Mouse (Mus musculus) spleen, postnatal 10 days (tissue): ENCODE data around the gene Zdhhc22.
A peak's percentile ranks its signal among the peaks of the same experiment; 100 is the strongest.

Experiments
- DNase-seq, 2 experiments: peaks; one replicate each; pipeline ENCODE4 v3.0.0; 2021 to 2022; ENCODE audit warnings: low spot score in 2 of 2

Zdhhc22 gene

DNA sequence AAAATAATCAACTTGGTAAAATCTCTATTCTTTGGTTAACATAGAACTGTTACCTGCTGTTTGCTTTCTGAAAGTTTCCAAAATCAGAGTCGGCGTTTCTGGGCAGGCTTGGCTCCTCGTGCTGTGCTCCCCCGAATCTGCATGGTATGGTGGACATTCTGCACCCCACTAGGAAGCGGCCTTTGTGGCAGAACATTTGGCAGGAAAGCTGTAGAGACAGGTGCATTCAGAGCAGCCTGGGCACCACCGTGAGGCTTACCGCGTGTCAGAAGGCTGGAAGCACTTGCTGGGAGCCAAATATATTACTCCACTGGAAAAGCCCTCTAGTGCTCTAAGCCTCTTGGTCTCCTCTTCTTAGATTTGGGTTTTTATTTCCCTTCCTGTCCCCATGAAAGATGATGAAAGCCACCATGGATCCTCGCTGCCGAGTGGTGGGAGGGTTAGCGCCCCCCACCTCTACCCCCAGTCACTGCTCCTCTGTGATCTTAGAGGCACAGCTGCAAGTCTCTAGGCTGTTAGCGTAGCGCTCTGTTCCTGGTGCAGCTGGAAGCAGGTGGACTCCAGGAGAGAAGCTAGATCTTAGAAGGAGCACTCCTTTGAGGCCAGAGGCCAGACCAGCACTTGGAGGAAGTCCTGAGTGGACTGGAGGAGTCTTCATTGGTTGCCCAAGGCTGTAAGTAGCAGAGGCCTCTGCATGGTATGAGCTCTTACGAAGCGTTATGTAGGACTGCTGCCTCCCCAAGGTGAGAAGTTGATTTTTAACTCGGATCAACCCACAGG is 25.8 kb downstream of the Zdhhc22 start:
- DNase-seq = no peak

DNA sequence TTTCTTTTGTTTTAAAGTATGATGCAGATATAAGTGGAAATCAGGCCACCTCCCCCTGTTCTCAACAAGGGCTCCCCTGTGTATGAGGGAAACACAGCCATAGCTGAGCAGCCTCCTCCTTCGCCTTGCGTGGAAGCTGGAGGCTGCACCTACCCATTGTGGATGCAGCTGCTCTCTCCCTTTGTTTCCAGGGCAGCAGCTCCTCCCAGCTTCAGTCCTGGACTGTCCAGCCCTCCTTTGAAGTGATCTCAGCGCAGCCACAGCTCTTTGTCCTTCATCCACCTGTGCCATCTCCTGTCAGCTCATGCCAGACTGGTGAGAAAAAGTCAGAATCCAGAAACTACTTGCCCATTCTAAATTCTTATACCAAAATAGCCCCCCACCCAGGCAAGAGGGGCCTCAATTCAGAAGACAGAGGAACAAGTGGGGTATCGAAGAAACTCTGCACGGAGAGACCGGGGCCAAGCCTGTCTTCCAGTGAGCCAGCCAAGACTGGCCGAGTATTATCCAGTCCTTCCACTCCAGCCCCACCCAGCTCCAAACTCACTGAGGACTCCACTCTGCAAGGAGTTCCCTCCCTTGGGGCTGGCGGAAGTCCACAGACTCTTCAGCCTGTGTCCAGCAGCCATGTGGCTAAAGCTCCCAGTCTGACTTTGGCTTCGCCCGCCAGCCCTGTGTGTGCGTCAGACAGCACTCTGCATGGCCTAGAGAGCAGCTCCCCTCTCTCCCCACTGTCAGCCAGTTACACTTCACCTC is 28.5 kb downstream of the Zdhhc22 start:
- no peak for DNase-seq

DNA sequence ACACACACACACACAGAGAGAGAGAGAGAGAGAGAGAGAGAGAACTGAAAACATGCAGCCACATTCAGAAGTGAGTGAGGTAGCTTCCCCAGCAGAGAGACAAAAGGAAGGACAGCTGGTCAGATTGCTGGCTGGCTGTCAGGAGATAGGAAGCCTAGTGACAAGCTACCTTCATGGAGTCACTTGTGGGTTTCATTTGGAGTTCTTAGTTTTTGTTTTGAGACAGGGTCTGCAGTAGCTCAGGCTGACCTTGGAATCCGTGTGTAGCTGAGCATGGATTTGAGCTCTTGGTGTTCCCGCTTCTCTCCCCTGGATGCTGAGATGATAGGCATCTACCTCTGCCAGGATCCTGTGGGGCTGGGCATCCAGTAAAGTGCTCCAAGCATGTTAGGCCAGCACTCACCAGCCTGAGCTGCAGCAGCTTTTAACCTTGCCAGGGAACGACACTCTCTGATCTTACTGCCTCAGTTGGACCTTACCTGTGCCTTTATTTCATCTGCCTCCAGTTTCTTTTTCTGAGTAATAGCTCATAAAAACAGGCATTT is 29.4 kb downstream of the Zdhhc22 start:
- DNase-seq = no peak

DNA sequence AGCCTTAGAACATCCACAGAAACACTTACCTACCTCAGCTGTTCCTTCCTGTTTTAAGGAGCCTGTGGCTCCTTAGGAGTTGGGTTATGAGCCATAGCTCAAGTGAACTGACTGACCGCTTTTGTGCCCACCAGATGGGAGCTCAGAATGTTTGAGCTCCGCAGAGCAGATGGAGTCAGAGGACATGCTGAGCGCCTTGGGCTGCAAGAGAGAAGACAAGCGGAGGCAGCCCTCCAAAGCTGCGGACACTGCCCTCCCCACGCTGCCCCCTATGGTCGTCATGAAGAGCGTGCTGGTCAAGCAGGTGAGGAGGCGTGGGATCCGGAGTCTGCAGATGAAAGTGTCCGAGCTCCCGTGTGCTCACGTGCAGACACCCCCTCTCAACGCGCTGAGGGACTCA is 30.1 kb downstream of the Zdhhc22 start:
- no peak for DNase-seq

DNA sequence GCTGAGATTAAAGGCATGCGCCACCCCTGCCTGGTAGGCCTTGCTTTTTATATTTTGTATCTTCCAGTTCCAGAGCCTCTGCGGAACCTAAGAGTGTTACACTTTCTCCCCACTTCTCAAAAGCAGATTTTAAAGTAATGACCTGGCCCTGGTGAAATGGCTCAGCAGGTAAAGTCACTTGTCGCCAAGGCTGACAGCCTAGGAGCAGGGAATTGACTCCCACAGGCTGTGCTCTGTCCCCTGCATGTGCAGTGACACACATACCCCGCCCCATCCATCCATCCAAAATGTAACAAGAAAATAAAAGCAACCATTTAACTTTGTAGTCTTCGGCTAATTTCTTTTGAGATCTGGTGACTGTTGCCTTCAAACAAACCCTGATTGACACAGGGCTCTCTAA is 30.6 kb downstream of the Zdhhc22 start:
- DNase-seq = no peak

DNA sequence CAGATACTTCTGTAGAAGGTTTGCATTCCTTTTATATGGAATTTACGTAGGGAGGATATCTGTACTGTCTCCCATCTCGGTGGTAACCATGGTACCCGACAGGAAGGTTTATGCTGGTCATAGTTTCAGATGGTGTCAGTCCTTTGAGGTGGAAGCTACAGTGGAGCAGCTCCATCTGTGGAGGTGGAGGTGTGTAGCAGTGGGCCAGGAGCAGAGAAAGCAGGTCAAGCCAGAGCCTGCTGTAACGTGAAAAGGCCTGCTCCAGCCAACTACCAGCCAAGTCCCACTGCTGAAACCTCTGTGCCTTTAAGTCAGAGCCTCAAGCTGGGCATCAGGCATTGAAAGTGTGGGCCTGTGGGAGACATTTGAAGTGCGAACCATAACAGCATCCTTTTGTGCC is 31.7 kb downstream of the Zdhhc22 start:
- DNase-seq = no peak

DNA sequence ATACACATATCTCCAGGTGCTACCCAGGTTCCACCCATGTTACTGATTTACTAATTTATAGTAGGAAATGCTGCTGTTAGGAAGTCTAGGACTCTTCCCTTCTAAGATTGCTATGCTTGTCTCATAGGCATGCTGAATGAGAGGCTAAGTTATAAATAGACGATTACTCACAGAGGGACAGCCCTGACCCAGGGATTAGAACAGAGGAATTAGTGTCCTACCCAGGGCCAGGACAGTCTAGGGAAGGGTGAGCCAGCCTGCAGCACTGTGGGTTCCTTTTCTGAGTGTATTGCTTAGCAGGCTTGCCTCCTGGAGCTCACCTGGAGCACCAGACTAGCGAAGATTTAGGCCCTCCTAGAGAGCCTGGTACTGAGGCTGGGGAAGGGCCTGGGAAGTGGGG is 34.3 kb downstream of the Zdhhc22 start:
- DNase-seq = no peak

DNA sequence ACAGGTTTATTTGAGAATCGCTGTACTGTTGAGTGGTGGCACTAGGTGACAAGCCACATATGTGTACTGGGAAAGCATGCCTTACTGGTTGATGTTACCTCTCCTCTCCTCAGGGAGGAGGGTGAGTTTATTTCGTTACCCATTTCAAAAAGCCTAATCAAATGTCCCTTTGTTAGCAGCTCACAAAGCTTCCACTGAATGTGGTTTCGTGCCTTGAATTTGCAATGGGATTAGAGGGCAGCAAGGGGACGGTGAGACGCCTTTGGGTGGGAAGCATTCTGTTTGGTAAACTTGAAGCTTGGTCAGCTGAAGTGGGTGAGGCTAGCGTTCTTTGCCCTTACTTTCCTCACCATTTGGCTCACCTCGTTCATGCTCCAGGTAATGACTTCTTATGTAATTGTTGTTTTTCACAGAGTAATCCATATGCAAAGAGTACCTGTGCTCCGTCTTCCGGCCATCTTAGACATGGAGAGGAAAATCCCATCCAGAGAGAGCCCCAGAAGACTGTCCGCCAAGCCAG is 37.8 kb downstream of the Zdhhc22 start:
- DNase-seq = no peak

DNA sequence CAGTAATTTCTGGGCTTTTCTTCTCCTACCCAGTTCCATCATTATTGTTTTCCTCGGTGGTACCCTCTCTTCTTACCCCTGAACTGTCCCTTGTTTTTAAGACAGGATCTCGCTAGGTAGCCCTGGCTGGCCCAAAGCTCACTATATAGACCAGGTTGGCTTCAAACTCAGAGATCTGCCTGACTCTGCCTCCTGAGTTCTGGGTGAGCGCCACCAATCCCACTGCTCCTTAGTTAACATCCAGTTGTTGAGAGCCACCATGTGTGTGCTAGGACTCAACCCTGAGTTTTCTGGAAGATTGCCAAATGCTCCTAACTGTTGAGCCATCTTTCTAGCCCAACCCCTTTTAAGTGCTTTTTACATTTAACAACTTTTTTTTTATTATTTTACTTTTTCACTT is 39.3 kb downstream of the Zdhhc22 start:
- no peak for DNase-seq

DNA sequence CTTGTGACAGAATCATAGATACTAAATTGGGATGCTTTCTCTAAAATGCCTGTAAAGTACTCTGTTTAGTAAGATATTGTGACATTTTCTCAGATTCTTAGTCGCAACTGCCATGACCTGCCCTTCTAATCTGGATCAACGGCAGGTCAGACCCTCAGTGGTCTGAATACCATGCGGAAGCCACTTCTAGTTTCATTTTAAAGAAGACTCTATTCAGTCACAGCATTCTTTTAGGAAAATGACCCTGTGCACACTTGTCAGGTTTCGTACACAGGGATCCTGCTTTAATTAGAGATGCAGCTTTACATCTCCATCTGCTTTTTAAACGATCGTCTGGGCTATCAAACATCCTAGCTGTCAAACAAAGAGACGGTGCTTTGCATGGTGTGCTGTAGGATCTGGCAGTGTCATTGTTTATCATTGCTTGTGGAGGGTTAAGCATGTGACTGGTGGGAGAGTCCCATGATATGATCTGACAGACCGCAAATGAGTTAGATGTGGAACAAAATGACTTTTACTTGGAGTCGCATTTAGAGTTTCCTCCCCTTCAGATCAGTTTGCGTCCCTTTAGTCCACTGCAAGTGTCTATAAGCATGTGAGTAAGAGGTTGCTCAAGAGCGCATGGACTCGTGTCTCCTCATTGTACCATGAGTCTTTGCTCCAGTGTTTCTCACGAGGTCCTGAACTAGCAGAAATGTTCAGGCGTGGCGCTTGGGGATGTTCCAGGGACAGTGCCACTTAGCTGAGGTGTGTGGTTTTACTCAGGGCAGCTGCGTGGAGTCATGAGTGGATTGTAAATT is 39.9 kb downstream of the Zdhhc22 start:
- no peak for DNase-seq

DNA sequence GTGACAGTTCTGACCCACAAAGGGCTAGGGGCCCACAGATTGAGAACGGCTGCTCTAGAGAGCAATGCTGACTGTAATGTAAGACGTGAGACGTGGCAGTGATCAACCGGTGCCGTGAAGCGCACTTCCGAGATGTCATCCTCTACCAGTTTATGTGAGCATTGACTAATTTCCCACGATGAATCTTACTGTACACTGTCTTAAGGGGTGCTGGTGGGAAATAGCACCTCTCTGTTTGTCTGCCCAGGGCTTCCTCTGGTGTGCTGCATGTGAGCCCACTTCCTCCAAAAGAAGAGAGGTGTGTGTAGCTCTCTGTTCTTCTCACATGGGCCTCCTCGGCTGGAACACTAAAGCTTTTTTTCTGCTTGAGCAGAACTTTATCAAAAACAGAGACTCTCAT is 40.7 kb downstream of the Zdhhc22 start:
- peak in 1 of 2 experiments; percentile 41 for DNase-seq

DNA sequence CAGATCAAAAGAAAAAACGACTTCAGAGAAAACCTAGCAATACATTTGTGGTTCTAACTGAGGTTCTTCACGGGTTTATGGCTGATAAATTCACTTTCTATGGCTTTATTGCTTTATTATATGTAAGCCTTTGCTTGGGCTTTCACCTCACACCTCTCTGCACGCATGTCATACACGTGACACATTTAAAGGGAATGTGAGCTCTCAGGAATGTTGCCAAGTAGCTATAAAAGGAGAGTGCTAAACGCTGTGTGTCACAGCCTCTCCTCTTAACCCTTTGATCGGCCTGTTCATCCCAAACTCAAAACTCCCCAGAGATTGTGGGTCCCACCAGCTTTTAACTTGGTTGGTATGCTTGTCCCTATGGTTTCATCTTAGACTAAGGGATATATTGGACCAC is 41.6 kb downstream of the Zdhhc22 start:
- DNase-seq = no peak

DNA sequence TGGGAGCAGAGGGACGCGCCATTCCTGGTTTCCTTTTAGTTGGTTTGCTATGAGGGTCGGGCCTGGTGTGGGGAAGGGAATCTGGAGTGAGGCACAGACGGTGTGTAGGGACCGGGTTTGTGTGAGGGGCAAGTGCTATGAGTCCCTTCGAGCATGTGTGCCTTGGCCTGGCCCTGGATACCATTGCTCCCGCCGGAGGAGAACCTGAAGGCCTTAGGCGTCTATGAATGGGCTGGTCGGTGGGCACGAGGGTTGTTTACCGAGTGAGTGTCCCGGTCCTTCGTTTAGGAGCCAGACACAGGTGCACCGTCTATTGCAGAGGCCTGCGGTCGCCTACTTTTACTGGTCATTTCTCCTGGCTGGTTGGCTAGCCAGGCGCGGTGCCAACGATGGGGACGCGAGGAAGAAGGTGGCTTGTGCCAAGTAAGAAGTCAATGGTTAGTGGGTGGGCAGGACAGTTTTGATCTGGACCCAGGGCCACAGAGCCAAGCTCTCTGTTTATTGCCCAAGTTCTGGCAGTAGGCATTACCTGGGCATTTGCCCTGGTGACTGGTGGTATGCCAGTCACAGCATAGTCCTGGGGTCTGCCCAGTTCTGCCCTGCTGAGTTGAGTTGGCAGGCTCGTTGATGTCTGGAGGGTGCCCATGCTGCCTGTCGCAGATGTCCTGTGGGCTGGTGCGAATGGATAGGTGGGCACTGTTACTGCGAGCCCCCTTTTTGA is 42.4 kb downstream of the Zdhhc22 start:
- peak; percentile 56 to 60 for DNase-seq

DNA sequence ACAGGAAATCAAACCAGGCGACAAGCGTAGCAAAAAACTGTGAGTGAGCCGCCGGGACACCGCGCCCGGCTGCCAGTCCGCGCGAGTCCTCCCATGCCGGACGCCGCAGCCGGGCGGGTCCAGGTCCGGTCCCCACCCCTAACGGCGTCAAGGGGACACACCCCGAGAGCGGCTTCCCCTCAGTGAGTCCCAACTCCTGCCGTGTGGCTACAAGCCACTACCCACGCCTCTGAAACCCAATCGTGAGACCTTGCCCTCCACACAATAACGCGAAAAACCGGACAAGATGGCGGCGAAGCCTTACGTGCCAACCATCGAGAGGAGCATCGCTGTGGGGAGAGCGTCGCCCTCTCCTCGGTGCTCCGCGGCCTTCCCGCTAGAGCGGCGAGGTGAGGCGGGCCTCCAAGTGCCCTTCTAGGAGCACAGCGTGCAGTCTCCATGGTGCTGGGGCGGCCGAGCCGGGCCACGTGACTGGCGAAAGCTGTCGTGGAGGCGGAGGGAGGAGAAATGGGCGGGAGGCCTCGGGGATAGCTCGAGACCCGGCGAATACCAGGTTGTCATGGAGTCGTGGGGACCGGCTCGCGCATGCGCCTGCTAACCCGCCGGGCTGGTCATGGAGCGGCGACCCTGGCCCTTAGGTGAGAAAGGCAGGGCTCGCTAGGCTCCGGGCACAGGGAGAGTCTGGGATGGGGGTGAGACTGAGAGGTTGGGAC is 43.2 kb downstream of the Zdhhc22 start, which contains the start of gene Cipc:
Gene Cipc, plus strand, starts transcription at position 182 of the 713 bp plus-strand sequence.
- DNase-seq = peak; percentile 91 to 97

DNA sequence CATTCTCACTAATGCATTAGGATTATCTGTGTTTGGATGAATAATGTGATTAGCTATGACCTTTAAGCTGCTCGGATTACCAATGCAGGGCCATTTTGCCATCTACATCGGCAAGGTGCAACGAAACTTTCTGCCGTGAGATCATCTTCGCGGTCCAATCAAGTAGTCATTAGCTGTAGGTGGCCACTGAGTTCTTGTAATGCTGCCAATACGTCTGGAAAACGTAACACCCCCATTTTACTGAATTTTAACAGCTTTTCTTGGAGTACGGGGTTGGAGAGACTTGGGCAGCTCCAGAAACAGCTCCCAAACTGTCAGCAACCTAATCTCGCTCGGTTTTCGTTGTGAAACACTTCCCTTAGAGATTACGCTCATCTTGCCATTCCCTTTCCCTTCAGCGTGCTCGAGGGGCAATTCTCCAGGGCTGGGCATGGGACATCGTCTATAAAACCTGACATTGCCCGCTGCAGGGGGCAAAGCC is 43.9 kb downstream of the Zdhhc22 start:
- DNase-seq = no peak

DNA sequence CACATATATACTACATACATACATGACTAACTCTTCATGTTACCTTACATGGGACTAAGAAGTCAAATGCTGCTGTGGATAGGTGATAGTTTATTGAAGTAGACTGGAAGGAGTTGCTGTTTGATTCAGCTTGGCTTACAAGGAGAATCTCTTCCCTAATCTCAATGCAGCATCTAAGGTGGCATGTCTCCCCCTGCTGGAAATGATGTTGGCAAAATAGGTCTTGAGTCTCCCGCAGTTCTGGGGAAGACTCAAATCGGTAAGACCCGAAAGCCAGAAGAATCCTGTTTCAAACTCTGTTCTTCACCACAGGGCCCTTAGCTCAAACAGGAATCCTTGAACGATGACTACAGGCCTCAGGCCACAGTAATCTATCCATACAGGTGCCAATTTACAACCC is 45.1 kb downstream of the Zdhhc22 start:
- peak; percentile 30 to 65 for DNase-seq

DNA sequence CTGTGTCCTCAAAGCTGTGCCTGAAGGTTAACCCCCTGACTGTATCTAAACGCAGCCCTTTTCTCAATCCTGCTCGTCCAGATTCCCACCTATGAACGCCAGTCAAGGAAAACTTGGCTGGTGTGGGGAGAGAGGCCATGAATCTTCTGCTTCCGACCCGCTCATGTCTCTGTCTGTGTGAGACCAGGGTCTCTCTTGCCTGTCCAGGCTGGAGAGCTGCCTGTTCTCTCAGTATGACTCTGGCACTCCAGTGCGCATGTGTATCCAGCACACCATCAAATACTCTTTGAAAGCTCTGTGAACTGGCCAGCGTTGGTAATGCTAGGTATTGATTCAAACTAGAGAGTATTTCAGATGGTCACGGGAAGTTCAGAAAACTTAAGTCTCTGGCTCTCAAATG is 46.8 kb downstream of the Zdhhc22 start:
- no peak for DNase-seq

DNA sequence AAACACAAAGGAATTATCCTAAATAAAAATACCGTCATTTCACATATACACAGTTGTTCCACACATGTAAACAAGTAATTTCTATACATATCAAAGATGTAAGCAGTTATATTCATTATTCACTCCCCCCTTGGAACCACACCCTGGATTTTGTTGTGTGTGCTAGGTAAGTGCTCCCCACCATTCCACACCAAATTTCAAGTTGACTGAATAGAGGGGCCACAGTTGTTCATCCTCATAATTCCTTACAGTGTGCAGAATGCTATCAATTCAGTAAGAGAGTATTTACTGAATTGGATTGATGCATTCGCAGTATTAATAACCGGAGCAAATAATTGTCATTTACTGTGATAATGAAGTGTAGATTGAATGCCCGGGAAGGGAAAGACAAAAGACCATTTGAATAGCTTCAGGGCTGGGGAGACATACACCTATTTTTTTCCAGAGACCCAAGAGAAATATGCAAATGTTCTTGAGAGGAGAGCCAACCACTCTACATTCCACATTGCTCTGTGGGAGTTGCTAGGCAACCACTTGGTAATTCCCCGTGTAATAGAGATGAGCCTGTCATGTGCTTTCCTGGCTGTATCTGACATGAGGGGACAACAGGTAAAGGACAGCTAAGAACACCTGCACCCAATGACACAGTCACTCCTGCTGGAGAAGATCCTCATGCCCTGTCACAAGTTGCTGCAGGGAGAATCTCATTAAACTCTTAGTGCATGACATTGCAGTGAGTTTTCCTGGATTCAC is 48.3 kb downstream of the Zdhhc22 start:
- no peak for DNase-seq

DNA sequence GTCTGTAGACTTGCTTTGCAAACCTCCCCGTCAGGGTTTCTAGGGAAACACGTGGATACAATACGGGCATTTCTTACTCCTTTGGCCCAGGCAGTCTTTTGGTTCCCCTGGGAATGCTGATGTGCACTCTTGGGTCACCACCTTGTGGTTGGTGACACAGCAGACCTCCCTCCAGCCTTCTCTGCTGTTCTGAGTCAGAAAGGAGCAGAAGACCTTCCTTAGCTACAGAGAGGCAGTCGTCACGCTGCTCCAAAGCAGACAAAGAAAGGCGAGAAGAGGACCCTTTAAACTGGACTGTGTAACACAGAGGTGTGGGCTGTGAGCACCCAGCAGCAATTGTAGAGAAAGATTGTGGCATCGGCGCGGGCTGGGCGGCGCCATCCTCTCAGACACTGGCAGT is 49.1 kb downstream of the Zdhhc22 start:
- DNase-seq = no peak

DNA sequence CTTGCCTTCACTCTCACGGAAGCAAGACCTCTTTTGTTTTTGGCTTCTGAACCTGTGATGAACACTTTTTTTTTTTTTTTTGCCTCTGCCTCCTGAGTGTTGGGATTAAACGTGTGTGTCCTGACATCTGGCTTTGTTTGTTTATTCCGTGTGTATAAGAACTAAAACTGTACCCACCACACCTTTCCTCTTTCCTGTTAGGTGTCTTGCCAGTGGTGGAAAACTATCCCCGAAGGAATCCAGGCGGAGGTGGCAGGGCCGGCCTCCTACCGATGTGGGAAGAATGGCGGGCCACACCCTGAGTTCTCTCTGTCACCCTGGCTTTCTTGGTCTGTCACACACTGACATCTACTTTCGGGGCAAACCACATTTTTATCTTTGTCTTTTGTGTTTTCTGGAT is 51.7 kb downstream of the Zdhhc22 start:
- no peak for DNase-seq
